Mouse (Mus musculus): ENCODE results near the gene Jpt2. TPM values are rescaled to one million over a fixed set of nuclear protein-coding genes. Genes with fewer than 3 reads are reported as not detected.
"Not testable (repeated sequence)": the region's sequence is repeated elsewhere in the genome, so short reads cannot be mapped to it uniquely, and the experiment has no call there.

The Jpt2 gene
- polyA plus RNA-seq, 1 experiment, result 0.83 TPM

GRCm38 (mm10) chr17:24948204-24948603, 12.3 kb downstream of the Jpt2 start:
- H3K27me3 ChIP-seq (ENCODE audit: control insufficient read depth), result no peaks in the 10 kb centered on the region
- no peaks in the 10 kb centered on the region for H3K9me3 ChIP-seq (ENCODE audit: control insufficient read depth, low read length)
- peaks cover 90% of the 10 kb centered on the region for H3K36me3 ChIP-seq (ENCODE audit: control insufficient read depth)
- TF ChIP-seq GATA1 (IDR thresholded peaks at IDR 0.05; ENCODE audit: low read length) (no peak), TAL1 (IDR thresholded peaks at IDR 0.05; ENCODE audit: low read length) (no peak)
- H3K4me3 ChIP-seq (replicated peaks), result no peak overlapping the region
- H3K4me1 ChIP-seq (ENCODE audit: control insufficient read depth), result peaks cover 23% of the 10 kb centered on the region

GRCm38 (mm10) chr17:24943589-24943988, 16.9 kb downstream of the Jpt2 start:
- H3K36me3 ChIP-seq (ENCODE audit: control insufficient read depth), result peaks cover 74% of the 10 kb centered on the region
- H3K4me1 ChIP-seq (ENCODE audit: control insufficient read depth); H3K27me3 ChIP-seq (ENCODE audit: control insufficient read depth); H3K4me3 ChIP-seq (replicated peaks); H3K9me3 ChIP-seq (ENCODE audit: control insufficient read depth, low read length): not testable (repeated sequence)

GRCm38 (mm10) chr17:24943036-24943435, 17.5 kb downstream of the Jpt2 start:
- Histone ChIP-seq H3K36me3 (ENCODE audit: control insufficient read depth) (peaks cover 68% of the 10 kb centered on the region), H3K27me3 (ENCODE audit: control insufficient read depth) (no peaks in the 10 kb centered on the region), H3K9me3 (ENCODE audit: control insufficient read depth, low read length) (no peaks in the 10 kb centered on the region), H3K4me1 (ENCODE audit: control insufficient read depth) (no peaks in the 10 kb centered on the region), H3K4me3 (replicated peaks) (no peak overlapping the region)
- TF ChIP-seq GATA1 (IDR thresholded peaks at IDR 0.05; ENCODE audit: low read length) (no peak), TAL1 (IDR thresholded peaks at IDR 0.05; ENCODE audit: low read length) (no peak)

DNA sequence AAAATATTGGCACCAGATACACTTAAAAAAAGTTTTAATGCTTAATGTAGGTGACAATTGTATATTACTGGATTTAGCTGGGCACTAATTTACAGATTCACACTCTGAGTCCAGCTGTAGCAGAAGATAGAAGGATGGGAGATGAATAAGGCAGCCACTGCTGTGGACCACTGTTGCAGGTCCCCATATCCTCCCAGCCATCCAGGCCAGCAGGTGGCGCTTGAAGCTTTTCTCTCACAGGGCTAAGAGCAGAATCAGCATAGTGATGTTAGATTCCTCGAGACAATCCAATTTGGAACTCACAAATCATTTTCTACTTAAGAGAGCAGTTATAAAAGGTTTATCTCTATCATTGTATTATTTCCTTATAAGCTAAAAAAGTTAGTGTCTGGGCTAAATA, 18.0 kb downstream of the Jpt2 start:
- H3K27me3 ChIP-seq (ENCODE audit: control insufficient read depth); H3K4me3 ChIP-seq (replicated peaks); H3K9me3 ChIP-seq (ENCODE audit: control insufficient read depth, low read length); H3K4me1 ChIP-seq (ENCODE audit: control insufficient read depth): not testable (repeated sequence)
- H3K36me3 ChIP-seq (ENCODE audit: control insufficient read depth), result peaks cover 62% of the 10 kb centered on the region

DNA sequence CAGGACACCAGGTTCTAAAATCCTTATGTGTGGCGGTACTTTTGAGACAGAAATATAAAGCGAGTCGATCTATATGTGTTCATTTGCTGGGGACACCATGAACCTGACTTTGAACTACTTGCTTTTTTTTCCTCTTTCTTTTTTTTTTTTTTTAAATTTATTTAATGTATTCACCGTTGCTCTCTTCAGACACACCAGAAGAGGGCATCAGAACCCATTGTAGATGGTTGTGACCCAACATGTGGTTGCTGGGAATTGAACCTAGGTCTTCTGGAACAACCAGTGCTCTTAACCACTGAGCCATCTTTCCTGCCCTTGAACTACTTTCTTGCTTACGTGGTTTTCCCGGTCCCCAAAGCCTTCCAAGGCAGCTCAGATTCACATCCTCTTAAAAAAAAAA, 23.2 kb downstream of the Jpt2 start:
- Histone ChIP-seq H3K36me3 (ENCODE audit: control insufficient read depth) (peaks cover 41% of the 10 kb centered on the region), H3K4me3 (replicated peaks) (peak overlapping the region; percentile 74), H3K4me1 (ENCODE audit: control insufficient read depth) (peaks cover 39% of the 10 kb centered on the region), H3K27me3 (ENCODE audit: control insufficient read depth) (no peaks in the 10 kb centered on the region), H3K9me3 (ENCODE audit: control insufficient read depth, low read length) (no peaks in the 10 kb centered on the region)
- no peak for TF ChIP-seq TAL1 (IDR thresholded peaks at IDR 0.05; ENCODE audit: low read length)
- no peak for TF ChIP-seq GATA1 (IDR thresholded peaks at IDR 0.05; ENCODE audit: low read length)

DNA sequence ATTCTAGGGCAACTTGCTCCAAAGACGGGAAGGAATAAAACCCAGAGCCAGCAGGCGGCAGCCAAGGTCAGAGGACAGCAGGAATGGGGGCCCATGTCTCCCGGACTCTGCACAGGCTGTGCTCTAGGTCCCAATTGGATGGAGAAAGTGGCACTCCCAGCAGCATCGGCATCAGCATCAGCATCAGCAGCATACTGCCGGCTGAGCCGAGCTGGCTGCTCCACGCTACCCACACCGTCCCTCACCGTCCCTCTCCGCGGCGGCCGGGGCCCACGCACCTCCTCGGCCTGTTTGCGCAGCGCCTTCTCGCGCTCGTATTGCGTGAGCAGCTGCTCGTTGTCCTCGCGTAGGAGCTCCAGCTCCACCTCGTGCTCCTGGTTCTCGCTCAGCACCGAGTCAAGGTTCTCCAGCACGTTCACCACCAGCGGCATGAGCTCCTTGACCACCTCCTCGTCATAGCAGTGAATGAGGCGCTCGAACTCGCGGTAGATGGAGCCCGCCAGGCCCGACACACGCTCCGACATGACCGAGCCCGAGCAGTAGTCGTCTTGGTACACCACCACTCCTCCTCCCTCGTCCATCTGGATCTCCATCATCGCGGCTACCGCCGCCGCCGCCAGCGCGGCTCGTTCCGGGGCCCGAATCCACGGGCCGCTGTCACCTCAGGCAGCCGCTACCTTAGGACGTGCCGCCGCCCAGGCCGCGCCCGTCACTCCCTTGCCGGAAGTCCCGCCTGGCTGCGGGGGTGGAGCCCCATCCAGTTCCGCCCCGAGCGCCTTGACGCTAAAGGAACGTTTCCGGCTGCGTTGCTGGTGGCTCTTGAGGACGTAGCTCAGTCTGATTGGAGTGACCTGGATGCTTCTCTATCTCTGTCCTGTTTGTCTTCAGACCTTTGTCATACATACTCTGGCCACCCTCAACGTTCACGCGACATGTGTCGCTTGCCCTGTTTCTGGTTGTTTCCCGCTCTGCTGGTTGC, 23.9 kb downstream of the Jpt2 start, which contains the start of gene Mapk8ip3:
Gene Mapk8ip3, minus strand, starts transcription at position 719 of the 979 bp plus-strand sequence.
- Histone ChIP-seq H3K36me3 (ENCODE audit: control insufficient read depth) (peaks cover 43% of the 10 kb centered on the region), H3K4me3 (replicated peaks) (peak within 1 kb of the TSS; percentile 74), H3K27me3 (ENCODE audit: control insufficient read depth) (no peaks in the 10 kb centered on the region), H3K4me1 (ENCODE audit: control insufficient read depth) (peaks cover 39% of the 10 kb centered on the region), H3K9me3 (ENCODE audit: control insufficient read depth, low read length) (no peaks in the 10 kb centered on the region)
- no peak for TF ChIP-seq TAL1 (IDR thresholded peaks at IDR 0.05; ENCODE audit: low read length)
- no peak for TF ChIP-seq GATA1 (IDR thresholded peaks at IDR 0.05; ENCODE audit: low read length)

GRCm38 (mm10) chr17:24935666-24936065, 24.8 kb downstream of the Jpt2 start:
- peak overlapping the region; percentile 74 for H3K4me3 ChIP-seq (replicated peaks)
- H3K9me3 ChIP-seq (ENCODE audit: control insufficient read depth, low read length), result no peaks in the 10 kb centered on the region
- H3K27me3 ChIP-seq (ENCODE audit: control insufficient read depth), result no peaks in the 10 kb centered on the region
- TF ChIP-seq GATA1 (IDR thresholded peaks at IDR 0.05; ENCODE audit: low read length), result no peak
- no peak for TF ChIP-seq TAL1 (IDR thresholded peaks at IDR 0.05; ENCODE audit: low read length)
- H3K4me1 ChIP-seq (ENCODE audit: control insufficient read depth), result peaks cover 39% of the 10 kb centered on the region
- H3K36me3 ChIP-seq (ENCODE audit: control insufficient read depth), result peaks cover 39% of the 10 kb centered on the region

GRCm38 (mm10) chr17:24934926-24935325, 25.6 kb downstream of the Jpt2 start:
- no peaks in the 10 kb centered on the region for H3K9me3 ChIP-seq (ENCODE audit: control insufficient read depth, low read length)
- H3K4me3 ChIP-seq (replicated peaks), result peak overlapping the region; percentile 74
- no peak for TF ChIP-seq TAL1 (IDR thresholded peaks at IDR 0.05; ENCODE audit: low read length)
- TF ChIP-seq GATA1 (IDR thresholded peaks at IDR 0.05; ENCODE audit: low read length), result no peak
- no peaks in the 10 kb centered on the region for H3K27me3 ChIP-seq (ENCODE audit: control insufficient read depth)
- H3K4me1 ChIP-seq (ENCODE audit: control insufficient read depth), result peaks cover 39% of the 10 kb centered on the region
- H3K36me3 ChIP-seq (ENCODE audit: control insufficient read depth), result peaks cover 35% of the 10 kb centered on the region

DNA sequence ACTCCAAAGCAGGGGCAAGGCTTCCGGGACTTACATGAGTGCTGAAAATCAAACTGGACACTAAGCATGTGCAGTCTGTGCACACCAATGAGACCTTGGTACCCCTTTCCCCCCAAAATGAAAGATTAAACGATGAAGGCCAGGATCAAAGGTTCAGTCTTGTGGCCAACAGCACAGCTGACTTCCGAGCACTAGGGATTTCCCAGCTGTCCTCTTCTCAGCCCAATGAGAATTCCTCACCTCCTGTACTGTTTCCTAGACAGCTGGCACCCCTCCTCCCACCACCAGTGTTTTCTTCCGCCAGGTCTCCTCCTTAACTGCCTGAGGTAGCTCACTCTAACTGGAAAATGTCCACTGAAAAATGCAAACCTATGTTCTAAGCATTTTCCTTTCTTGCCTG, 27.3 kb downstream of the Jpt2 start:
- no peak overlapping the region for H3K4me3 ChIP-seq (replicated peaks)
- H3K36me3 ChIP-seq (ENCODE audit: control insufficient read depth), result peaks cover 49% of the 10 kb centered on the region
- no peaks in the 10 kb centered on the region for H3K27me3 ChIP-seq (ENCODE audit: control insufficient read depth)
- H3K4me1 ChIP-seq (ENCODE audit: control insufficient read depth), result peaks cover 43% of the 10 kb centered on the region
- TF ChIP-seq GATA1 (IDR thresholded peaks at IDR 0.05; ENCODE audit: low read length) (no peak), TAL1 (IDR thresholded peaks at IDR 0.05; ENCODE audit: low read length) (no peak)
- H3K9me3 ChIP-seq (ENCODE audit: control insufficient read depth, low read length), result no peaks in the 10 kb centered on the region

All from erythroblast, embryonic 14.5 days (primary cell).